Mouse (Mus musculus) sigmoid colon, adult 10 weeks (tissue): Measurements from ENCODE around the gene Gm45015. TPM values are rescaled to one million over a fixed set of nuclear protein-coding genes. Genes with fewer than 3 reads are reported as not detected.

Experiments
- polyA plus RNA-seq: library from polyadenylated mRNA; stranded (reverse); fragments of 350-450 nt; fragmentation: Illumina TruSeq; extraction: RNeasy Lipid Tissue Mini Kit (QIAGEN cat#74804); gene quantifications from one replicate; pipeline ENCODE4 v1.2.3, GENCODE M21; 2014; ENCODE audit warnings: low read depth, low replicate concordance

The Gm45015 gene
- polyA plus RNA-seq: not detected

GRCm38 (mm10) chrX:73336740-73337139 lies at the start of gene Gm45015:
Gene Gm45015 (minus strand): TSS chrX:73336840.

GRCm38 (mm10) chrX:73342483-73342895 lies 5.8 kb upstream of the Gm45015 start, which contains the start of gene Zfp275:
Gene Zfp275 (plus strand): TSS chrX:73342621.

GRCm38 (mm10) chrX:73292876-73293275 lies 43.8 kb downstream of the Gm45015 start, which contains the start of the genes Xlr5a and Xlr5c:
Gene Xlr5a (minus strand): TSS chrX:73292976.
Gene Xlr5c (minus strand): TSS chrX:73292976.

Other genes with a start within 250 kb of the Gm45015 start
- gene Xlr3a, start 239.7 kb downstream of the Gm45015 start, polyA plus RNA-seq: 36.3 TPM
- not detected for gene Gm14685, start 219.8 kb downstream of the Gm45015 start, polyA plus RNA-seq
- gene Xlr5b, start 188.0 kb downstream of the Gm45015 start, polyA plus RNA-seq: not detected
- not detected for gene DXBay18, start 187.4 kb downstream of the Gm45015 start, polyA plus RNA-seq
- not detected for gene Spin2d, start 159.9 kb downstream of the Gm45015 start, polyA plus RNA-seq
- gene Xlr3b, start 144.6 kb downstream of the Gm45015 start, polyA plus RNA-seq: 9.8 TPM
- 12.9 TPM for gene Xlr4b, start 122.5 kb downstream of the Gm45015 start, polyA plus RNA-seq
- 10.1 TPM for gene F8a, start 108.5 kb downstream of the Gm45015 start, polyA plus RNA-seq
- gene Xlr4c, start 93.7 kb downstream of the Gm45015 start, polyA plus RNA-seq: 5.4 TPM
- gene Xlr3c, start 71.5 kb downstream of the Gm45015 start, polyA plus RNA-seq: not detected
- not detected for gene Xlr5a, start 43.9 kb downstream of the Gm45015 start, polyA plus RNA-seq
- gene Xlr5c, start 43.9 kb downstream of the Gm45015 start, polyA plus RNA-seq: not detected
- gene Zfp275, start 5.8 kb upstream of the Gm45015 start, polyA plus RNA-seq: 18.5 TPM
- not detected for gene Gm18336, start 61.9 kb upstream of the Gm45015 start, polyA plus RNA-seq
- 0.25 TPM for gene Zfp92, start 74.3 kb upstream of the Gm45015 start, polyA plus RNA-seq
- not detected for gene Trex2, start 98.5 kb upstream of the Gm45015 start, polyA plus RNA-seq
- gene Haus7, start 122.2 kb upstream of the Gm45015 start, polyA plus RNA-seq: 4.0 TPM
- 88.1 TPM for gene Bgn, start 146.8 kb upstream of the Gm45015 start, polyA plus RNA-seq
- not detected for gene Atp2b3, start 166.2 kb upstream of the Gm45015 start, polyA plus RNA-seq